Mouse (Mus musculus) embryonic fibroblast, embryonic 13.5 days (primary cell): ENCODE results near the gene Gdi2.

ENCODE experiments used
- CTCF ChIP-seq: IDR thresholded peaks from 2 replicates; pipeline ENCODE4 v1.5.1; 2011; ENCODE audit warnings: mild to moderate bottlenecking, control low read depth, low read length, moderate library complexity, borderline replicate concordance; ENCODE audit not compliant: insufficient read depth
- POLR2A ChIP-seq: IDR thresholded peaks from 2 replicates; pipeline ENCODE4 v1.6.1; 2011; ENCODE audit warnings: low read depth, mild to moderate bottlenecking, control low read depth, low read length, moderate library complexity

DNA sequence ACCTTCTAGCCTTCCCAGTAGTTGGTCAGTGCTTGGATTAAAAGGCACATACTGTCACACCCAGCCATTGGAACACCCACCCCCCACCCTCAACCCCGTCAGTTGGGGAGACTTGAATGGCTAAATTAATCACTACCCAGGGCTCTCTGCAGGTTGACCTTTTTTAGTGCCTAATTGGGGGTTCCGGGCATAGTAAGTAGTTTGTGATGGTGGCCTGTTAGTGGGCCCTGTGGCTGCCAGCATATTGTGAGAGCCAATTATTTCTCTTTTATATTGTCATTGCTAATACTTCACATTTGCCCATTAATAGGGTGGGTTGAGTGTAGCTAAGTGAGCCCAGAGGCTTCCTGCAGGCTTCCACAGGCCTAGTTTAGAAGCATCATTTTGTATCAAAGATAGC, 2.3 kb downstream of the Gdi2 start:
- no peak for TF ChIP-seq CTCF
- TF ChIP-seq POLR2A: no peak
